Mouse (Mus musculus): Measurements from ENCODE around the gene Slc38a10. TPM values are rescaled to one million over a fixed set of nuclear protein-coding genes. Genes with fewer than 3 reads are reported as not detected.

Gene Slc38a10
- total RNA-seq (2021): 10 to 100 TPM; 39.0 to 48.2 TPM
- long read RNA-seq, experiment 1, full-length matches to known transcripts: 11 of 47 reads
- long read RNA-seq, experiment 1, partial matches to known transcripts: 6 of 47 reads
- long read RNA-seq, experiment 1, other reads (novel, unspliced or antisense): 30 of 47 reads
- long read RNA-seq, experiment 2, full-length matches to known transcripts: 9 of 26 reads
- long read RNA-seq, experiment 2, partial matches to known transcripts: 4 of 26 reads
- long read RNA-seq, experiment 2, other reads (novel, unspliced or antisense): 13 of 26 reads

DNA sequence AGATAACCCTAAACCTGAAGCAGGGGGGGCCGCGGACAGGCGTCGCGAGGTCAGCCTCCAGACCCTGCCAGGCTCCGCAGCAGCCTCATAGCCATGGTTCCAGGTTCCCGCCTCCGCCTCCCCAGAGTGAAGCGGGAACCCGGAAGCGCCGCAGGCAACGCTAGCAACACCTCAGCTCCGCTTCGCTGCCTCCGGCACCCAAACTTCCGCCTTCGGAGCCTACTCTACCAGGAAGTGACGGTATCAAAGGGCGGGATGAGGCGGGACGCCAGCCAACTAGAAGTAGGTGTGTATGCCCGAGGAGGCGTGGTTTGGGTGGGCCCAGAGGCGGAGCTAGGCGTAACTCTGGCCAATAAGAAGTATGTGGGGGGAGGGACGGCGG lies at the start of gene Slc38a10:
TSS of gene Slc38a10 (minus strand) at position 234 of the 382 bp plus-strand sequence.
- peak; percentile 100 for DNase-seq (ENCODE audit: low spot score)

GRCm38 (mm10) chr11:120200621-120201020 lies 49.5 kb upstream of the Slc38a10 start:
- no peak for DNase-seq (ENCODE audit: low spot score)

- DNase-seq (ENCODE audit: low spot score): no peak
These were observed 48.6 kb upstream of the Slc38a10 start for GRCm38 (mm10) chr11:120199766-120200165.

DNA sequence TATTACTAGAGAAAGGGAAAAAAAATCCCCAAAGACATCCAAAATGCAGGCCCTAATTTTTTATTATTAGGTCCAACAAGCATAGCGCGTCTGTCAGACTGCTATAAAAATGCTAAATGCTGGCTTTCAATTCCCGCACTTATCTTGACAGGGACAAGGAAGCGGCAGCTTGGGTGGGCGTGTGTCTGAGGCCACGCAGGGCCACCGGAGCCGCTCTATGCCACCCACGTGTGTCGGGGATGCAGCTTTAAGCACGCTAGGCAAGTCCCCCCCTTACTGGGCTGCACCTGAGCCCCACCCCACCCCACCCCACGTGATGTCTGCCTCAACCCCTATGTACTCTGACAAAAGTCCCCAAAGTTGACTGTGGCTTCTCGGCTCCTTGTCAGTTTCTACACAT lies 47.7 kb upstream of the Slc38a10 start:
- no peak for DNase-seq (ENCODE audit: low spot score)

GRCm38 (mm10) chr11:120190526-120191412 lies 39.6 kb upstream of the Slc38a10 start:
- DNase-seq (ENCODE audit: low spot score): no peak

- DNase-seq (ENCODE audit: low spot score): peak; percentile 98
These were observed 38.5 kb upstream of the Slc38a10 start for GRCm38 (mm10) chr11:120189459-120190312.

DNA sequence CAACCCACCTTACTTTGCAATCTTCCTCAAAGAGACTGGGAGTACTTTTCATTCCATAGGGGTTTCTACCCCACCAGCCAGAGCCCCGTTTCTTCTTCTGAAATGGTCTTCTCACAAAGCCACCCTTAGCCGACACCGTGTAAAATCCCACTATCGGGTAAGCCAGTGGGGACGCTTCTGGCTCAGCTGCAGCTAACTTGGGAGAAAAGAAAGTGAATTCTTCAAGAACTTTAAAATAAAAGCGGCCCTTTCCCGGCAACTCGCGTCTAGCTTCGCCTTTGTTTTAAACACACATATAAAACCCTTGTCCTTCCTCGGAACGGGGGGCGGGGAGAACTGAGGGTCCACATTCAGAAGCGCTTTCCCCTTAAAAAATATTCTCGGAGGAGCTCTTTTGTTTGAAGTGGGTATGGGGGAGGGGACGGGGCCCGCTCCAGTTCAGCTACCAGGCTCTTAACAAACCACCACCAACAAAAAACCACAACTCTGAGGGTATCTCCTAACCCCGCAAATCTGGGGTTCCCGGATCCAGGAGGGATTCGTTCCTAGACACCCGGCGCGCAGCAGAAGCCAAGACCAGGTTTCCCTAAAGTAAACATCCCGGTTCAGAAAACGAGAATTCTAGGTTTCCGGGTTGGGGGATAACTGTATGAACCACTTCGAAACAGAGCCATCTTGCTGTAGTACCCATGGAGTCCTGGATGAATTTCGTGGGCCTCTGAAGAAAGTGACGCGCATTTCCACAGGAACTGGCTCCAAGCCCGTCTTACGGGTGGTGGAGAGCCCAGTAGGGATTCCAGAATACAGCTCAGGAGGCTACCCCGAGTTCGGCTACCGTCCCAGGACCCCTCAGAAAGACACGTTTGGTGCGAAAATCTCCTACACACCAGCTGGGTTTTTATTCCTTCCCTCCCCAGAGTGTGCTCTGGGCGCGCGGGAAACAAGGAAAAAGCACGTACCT lies 37.6 kb upstream of the Slc38a10 start:
- DNase-seq (ENCODE audit: low spot score): peak; percentile 63

DNA sequence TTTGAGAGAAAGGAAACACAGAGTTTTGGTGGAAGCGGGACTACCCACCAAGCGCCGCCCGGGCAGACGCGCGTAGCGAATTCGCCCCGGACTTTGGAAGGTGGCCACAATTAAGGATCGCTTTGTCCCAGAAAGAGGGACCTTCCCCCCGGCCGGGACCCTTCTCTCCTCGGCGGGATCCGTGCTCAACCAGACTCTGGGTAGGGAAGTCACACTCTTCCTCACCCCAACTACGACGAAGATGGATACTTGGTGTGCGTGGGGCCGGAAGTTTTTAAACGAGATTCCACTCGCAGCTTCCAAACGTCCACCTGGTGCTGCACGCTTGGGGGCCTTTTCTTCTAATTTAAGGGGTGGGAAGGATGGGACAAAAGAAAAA lies 36.9 kb upstream of the Slc38a10 start:
- peak; percentile 45 for DNase-seq (ENCODE audit: low spot score)

DNA sequence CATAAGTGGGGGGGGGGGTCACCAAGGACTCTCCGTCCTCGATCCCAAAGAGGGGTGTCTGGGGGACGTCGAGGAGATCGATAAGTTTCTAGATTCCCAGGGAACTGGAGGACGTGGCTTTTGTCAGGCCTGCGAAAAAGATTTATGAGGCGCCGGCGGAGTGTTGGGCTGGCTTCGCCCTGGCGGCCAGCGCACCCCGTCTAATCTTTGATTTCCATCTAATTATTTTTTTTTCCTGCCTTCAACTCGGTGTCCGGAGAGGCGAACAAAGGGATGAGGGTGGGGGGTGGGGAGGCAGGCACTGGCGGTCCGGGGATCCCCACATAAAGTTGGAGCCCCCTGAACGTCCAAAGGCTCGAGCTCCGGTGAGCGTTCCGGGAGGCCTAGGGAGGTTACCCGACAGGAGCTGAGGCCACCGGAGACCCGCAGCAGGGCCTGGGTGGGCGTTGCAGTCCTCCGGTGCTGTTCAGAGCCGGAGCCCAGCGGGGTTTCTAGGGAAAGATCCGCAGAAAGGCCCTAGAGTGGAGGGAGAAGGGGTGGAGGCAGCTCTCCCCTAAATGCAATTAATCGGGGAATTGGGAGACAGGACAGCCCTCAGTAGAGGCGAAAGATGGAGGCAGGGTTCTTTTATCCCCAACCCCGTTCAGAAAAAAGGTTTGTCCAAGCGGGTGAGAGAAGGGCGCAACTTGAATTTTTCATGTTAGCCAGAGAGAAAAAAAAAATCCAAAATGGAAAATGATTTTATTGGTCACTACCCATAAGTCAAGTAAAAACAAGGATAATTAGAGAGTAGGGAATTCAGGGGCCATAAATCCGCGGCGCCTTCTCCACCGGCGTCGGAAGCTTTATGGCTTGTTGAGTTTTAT lies 36.3 kb upstream of the Slc38a10 start:
- DNase-seq (ENCODE audit: low spot score): no peak

- no peak for DNase-seq (ENCODE audit: low spot score)
These were observed 35.7 kb upstream of the Slc38a10 start for GRCm38 (mm10) chr11:120186821-120187235.

GRCm38 (mm10) chr11:120186145-120186740 lies 35.1 kb upstream of the Slc38a10 start:
- DNase-seq (ENCODE audit: low spot score): no peak

DNA sequence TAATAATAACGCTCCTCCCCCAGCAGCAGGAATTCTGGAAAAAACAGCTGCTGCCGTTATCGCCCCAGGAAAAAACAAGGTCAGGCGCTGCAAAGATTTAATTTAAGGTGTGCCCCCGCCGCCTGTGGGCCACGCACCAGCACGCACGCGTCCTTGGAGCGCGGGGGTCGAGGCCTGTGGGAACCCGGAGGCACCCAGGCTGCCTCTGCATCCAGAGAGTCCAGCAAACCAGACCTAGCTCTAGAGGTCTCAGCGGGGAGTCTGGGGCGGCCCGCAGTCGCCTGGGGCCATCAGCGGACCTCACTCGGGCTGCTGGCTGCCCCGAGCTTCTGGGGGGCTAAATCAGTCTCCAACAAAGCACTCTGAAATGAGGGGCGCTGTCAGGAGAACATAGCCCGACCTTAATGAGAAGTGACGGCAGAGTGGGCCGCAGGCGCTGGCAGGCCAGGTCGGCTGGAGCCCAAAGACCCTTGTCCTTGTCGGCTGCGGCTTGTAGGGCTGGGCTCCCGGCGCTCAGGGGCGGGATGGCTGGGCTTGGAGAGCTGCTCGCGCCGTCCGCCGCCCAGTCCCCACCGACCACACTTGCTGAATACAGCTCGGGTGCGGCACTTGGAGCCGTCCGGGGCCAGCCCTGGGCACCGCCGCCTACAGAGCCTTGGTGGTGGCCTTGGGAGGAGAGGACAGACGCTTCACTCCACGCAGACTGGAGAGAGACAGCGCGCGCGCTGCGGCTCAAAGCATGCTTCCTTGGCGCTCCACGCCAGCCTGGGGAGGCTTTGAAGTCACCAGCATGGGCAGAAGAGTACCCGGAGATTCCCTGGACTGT lies 34.4 kb upstream of the Slc38a10 start:
- peak; percentile 51 for DNase-seq (ENCODE audit: low spot score)

GRCm38 (mm10) chr11:120184371-120185315 lies 33.5 kb upstream of the Slc38a10 start:
- no peak for DNase-seq (ENCODE audit: low spot score)

GRCm38 (mm10) chr11:120183708-120184107 lies 32.6 kb upstream of the Slc38a10 start:
- DNase-seq (ENCODE audit: low spot score): no peak

GRCm38 (mm10) chr11:120183180-120183579 lies 32.0 kb upstream of the Slc38a10 start:
- DNase-seq (ENCODE audit: low spot score): no peak

DNA sequence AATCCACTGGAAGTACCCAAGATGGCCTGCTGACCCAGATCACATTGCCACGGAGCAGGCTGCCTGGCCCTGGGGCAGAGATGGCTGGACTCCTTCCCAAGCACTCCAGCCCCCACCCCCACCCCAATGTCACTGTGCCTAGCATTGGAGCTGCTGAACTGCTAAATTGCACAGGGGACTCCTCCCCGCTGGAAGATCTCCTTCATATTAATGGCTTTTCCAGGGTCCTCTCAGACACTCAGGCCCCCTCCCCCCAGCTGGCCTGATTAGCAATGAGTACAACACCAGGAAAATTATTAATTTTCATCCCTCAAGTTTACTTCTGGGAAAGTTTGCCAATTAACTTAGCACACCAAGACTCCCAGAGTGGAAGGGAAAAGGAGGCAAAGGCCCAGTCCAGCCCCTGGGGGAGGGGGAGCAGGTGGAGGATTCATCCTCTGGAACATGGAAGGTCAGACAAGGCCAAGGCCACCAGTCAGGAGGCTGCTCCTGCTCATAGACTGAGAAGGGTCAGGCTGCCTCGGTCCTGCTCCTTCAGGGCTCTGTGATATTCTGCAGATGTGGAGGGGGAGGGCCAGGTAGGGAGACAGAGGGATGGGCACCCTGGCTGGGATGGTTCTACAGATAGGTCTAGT lies 31.4 kb upstream of the Slc38a10 start:
- no peak for DNase-seq (ENCODE audit: low spot score)

DNA sequence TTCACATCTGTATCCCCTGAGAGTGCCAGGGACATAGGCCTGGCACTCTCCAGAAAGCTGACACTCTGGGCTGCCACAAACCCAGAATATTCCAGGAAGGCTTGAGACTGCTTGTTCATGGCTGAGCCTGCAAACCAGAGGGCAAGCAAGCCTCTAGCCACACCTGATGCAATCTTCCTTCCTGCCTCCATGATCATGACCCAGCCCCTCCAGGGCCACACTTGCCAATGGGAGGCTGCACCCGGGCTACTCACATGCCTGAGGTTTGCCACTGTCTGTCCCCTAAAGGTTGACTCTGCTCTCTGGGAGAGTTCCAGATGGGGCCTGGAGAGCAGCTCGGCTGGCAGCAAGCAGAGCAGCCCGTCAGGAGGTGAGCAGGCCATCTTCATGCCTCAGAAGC lies 30.2 kb upstream of the Slc38a10 start:
- DNase-seq (ENCODE audit: low spot score): no peak

Measured in gastrocnemius, adult 18-20 months (tissue).